Mouse (Mus musculus) bone marrow, adult 2 months (tissue): ENCODE results near the gene Setd4.

Source experiments
- CTCF ChIP-seq: fragments of 200-500 bp; IDR thresholded peaks from 2 replicates; pipeline ENCODE4 v1.5.1; 2011; ENCODE audit warnings: low read length, control low read depth; ENCODE audit not compliant: control insufficient read depth, insufficient read depth
- POLR2A ChIP-seq: fragments of 200-500 bp; IDR thresholded peaks from 2 replicates; pipeline ENCODE4 v1.6.1; 2011; ENCODE audit warnings: low read depth, mild to moderate bottlenecking, control low read depth, low read length, borderline replicate concordance; ENCODE audit not compliant: control insufficient read depth

- TF ChIP-seq POLR2A (no peak), CTCF (no peak)
Measured at GRCm38 (mm10) chr16:93597551-93597950, 6.3 kb downstream of the Setd4 start.
